Mouse (Mus musculus) midbrain, embryonic 10.5 days (tissue): ENCODE measurements around the gene Tssk3. TPM values are rescaled to one million over a fixed set of nuclear protein-coding genes. Genes with fewer than 3 reads are reported as not detected.
A peak's percentile ranks its signal among the peaks of the same experiment; 100 is the strongest.

Experiments
- DNase-seq: peaks from one replicate; pipeline ENCODE4 v3.0.0-alpha.2; 2017; ENCODE audit warnings: low spot score
- H3K27ac ChIP-seq: fragments of 300-500 bp; sonication (generic); replicated peaks from 2 replicates; pipeline ENCODE4 v1.5.1; 2016; ENCODE audit warnings: mild to moderate bottlenecking
- H3K27me3 ChIP-seq: fragments of 300-500 bp; sonication (generic); 2 replicates; pipeline ENCODE4 v1.6.1; 2016; ENCODE audit warnings: low read depth, mild to moderate bottlenecking; ENCODE audit not compliant: poor library complexity, severe bottlenecking
- H3K36me3 ChIP-seq: fragments of 300-500 bp; sonication (generic); 2 replicates; pipeline ENCODE4 v1.6.1; 2016; ENCODE audit warnings: mild to moderate bottlenecking, moderate library complexity
- H3K4me1 ChIP-seq: fragments of 300-500 bp; sonication (generic); 2 replicates; pipeline ENCODE4 v1.6.1; 2016
- H3K4me3 ChIP-seq: fragments of 300-500 bp; sonication (generic); 2 replicates; pipeline ENCODE4 v1.5.1; 2016; ENCODE audit warnings: mild to moderate bottlenecking, moderate library complexity
- H3K9me3 ChIP-seq: fragments of 300-500 bp; sonication (generic); replicated peaks from 2 replicates; pipeline ENCODE4 v1.6.1; 2016; ENCODE audit warnings: mild to moderate bottlenecking
- WGBS: fragments of 180-500 bp; shearing (Covaris S2); methylation state at CpG from one replicate; pipeline ENCODE4 v1.1.7; 2016; 5-methylcytosine and 5-hydroxymethylcytosine counted together
- polyA plus RNA-seq: library from polyadenylated mRNA; unstranded; fragments of >200 nt; fragmentation: Nextera tagmentation; extraction: Ambion mirVana; gene quantifications from 2 replicates; pipeline ENCODE4 v1.2.1, GENCODE M21; 2016

Gene Tssk3
- polyA plus RNA-seq, 1 experiment from 2014 or later, result not detected

- Histone ChIP-seq H3K27ac (peak overlapping the region; percentile 50), H3K4me3 (0 out of 2 replicates have a peak overlapping the region, but pooled peaks have one; percentile 8), H3K36me3 (no peaks in the 10 kb centered on the region), H3K9me3 (no peaks in the 10 kb centered on the region), H3K27me3 (peaks cover 16% of the 10 kb centered on the region), H3K4me1 (peaks cover 47% of the 10 kb centered on the region)
- no peak for DNase-seq
- WGBS, result 49% methylated on average over 6 of the region's 6 CpGs
These were observed 5.8 kb upstream of the Tssk3 start for GRCm38 (mm10) chr4:129496631-129497030.

- Histone ChIP-seq H3K9me3 (no peaks in the 10 kb centered on the region), H3K27ac (peak overlapping the region; percentile 50; the same call in 1 of the 2 replicates), H3K4me1 (peaks cover 49% of the 10 kb centered on the region), H3K36me3 (no peaks in the 10 kb centered on the region), H3K27me3 (peaks cover 23% of the 10 kb centered on the region), H3K4me3 (peak overlapping the region; percentile 8; the same call in 1 of the 2 replicates)
- 33% methylated on average over 16 of the region's 16 CpGs for WGBS
- DNase-seq, result peak; percentile 27
These were observed 5.1 kb upstream of the Tssk3 start for GRCm38 (mm10) chr4:129495672-129496562.

- H3K4me1 ChIP-seq, result peaks cover 46% of the 10 kb centered on the region
- peaks cover 35% of the 10 kb centered on the region for H3K27me3 ChIP-seq
- H3K27ac ChIP-seq, result no peak overlapping the region
- 73% methylated on average over 7 of the region's 7 CpGs for WGBS
- no peak for DNase-seq
- H3K4me3 ChIP-seq, result no peak overlapping the region
- no peaks in the 10 kb centered on the region for H3K9me3 ChIP-seq
- H3K36me3 ChIP-seq, result no peaks in the 10 kb centered on the region
These were observed 3.9 kb upstream of the Tssk3 start for GRCm38 (mm10) chr4:129494681-129495080.

GRCm38 (mm10) chr4:129481090-129481489, 9.7 kb downstream of the Tssk3 start:
- H3K9me3 ChIP-seq, result no peaks in the 10 kb centered on the region
- 93% methylated on average over 1 of the region's 1 CpGs for WGBS
- H3K27ac ChIP-seq, result no peak overlapping the region
- H3K36me3 ChIP-seq, result peaks cover 95% of the 10 kb centered on the region
- no peak for DNase-seq
- H3K4me1 ChIP-seq, result no peaks in the 10 kb centered on the region
- H3K4me3 ChIP-seq, result no peak overlapping the region
- H3K27me3 ChIP-seq, result no peaks in the 10 kb centered on the region

- WGBS, result 91% methylated on average over 3 of the region's 3 CpGs
- Histone ChIP-seq H3K4me1 (no peaks in the 10 kb centered on the region), H3K36me3 (peaks cover 93% of the 10 kb centered on the region), H3K9me3 (no peaks in the 10 kb centered on the region), H3K4me3 (no peak overlapping the region), H3K27me3 (no peaks in the 10 kb centered on the region), H3K27ac (no peak overlapping the region)
- no peak for DNase-seq
These were observed 11.0 kb downstream of the Tssk3 start for GRCm38 (mm10) chr4:129479863-129480262.

- 91% methylated on average over 11 of the region's 11 CpGs for WGBS
- peaks cover 91% of the 10 kb centered on the region for H3K36me3 ChIP-seq
- no peak for DNase-seq
- no peak overlapping the region for H3K4me3 ChIP-seq
- H3K4me1 ChIP-seq, result no peaks in the 10 kb centered on the region
- H3K9me3 ChIP-seq, result no peaks in the 10 kb centered on the region
- no peaks in the 10 kb centered on the region for H3K27me3 ChIP-seq
- H3K27ac ChIP-seq, result no peak overlapping the region
These were observed 14.8 kb downstream of the Tssk3 start for GRCm38 (mm10) chr4:129476047-129476446.

- peaks cover 56% of the 10 kb centered on the region for H3K36me3 ChIP-seq
- H3K27me3 ChIP-seq, result no peaks in the 10 kb centered on the region
- no peak overlapping the region for H3K27ac ChIP-seq
- DNase-seq, result no peak
- WGBS, result 86% methylated on average over 4 of the region's 4 CpGs
- no peak overlapping the region for H3K4me3 ChIP-seq
- no peaks in the 10 kb centered on the region for H3K9me3 ChIP-seq
- peaks cover 17% of the 10 kb centered on the region for H3K4me1 ChIP-seq
These were observed 26.5 kb downstream of the Tssk3 start for GRCm38 (mm10) chr4:129464286-129464815.

GRCm38 (mm10) chr4:129463097-129464059, 27.4 kb downstream of the Tssk3 start:
- H3K27ac ChIP-seq, result no peak overlapping the region
- no peaks in the 10 kb centered on the region for H3K27me3 ChIP-seq
- no peak overlapping the region for H3K4me3 ChIP-seq
- WGBS, result 87% methylated on average over 24 of the region's 24 CpGs
- H3K9me3 ChIP-seq, result no peaks in the 10 kb centered on the region
- peaks cover 46% of the 10 kb centered on the region for H3K36me3 ChIP-seq
- H3K4me1 ChIP-seq, result peaks cover 17% of the 10 kb centered on the region
- DNase-seq, result no peak

- H3K36me3 ChIP-seq, result peaks cover 33% of the 10 kb centered on the region
- H3K4me1 ChIP-seq, result peaks cover 17% of the 10 kb centered on the region
- 53% methylated on average over 3 of the region's 3 CpGs for WGBS
- no peak for DNase-seq
- H3K27ac ChIP-seq, result peak overlapping the region; percentile 87
- H3K4me3 ChIP-seq, result peak overlapping the region; percentile 94
- H3K27me3 ChIP-seq, result no peaks in the 10 kb centered on the region
- H3K9me3 ChIP-seq, result no peaks in the 10 kb centered on the region
These were observed 28.7 kb downstream of the Tssk3 start for GRCm38 (mm10) chr4:129462118-129462517.

GRCm38 (mm10) chr4:129461183-129461960, 29.4 kb downstream of the Tssk3 start, which contains the start of gene Bsdc1:
TSS of gene Bsdc1 (plus strand) at chr4:129461581.
- DNase-seq, result peak; percentile 100
- WGBS, result under 1% methylated on average over 46 of the region's 46 CpGs
- H3K9me3 ChIP-seq, result no peaks in the 10 kb centered on the region
- H3K27ac ChIP-seq, result peak within 1 kb of the TSS; percentile 90
- H3K36me3 ChIP-seq, result peaks cover 26% of the 10 kb centered on the region
- H3K27me3 ChIP-seq, result no peaks in the 10 kb centered on the region
- H3K4me1 ChIP-seq, result peaks cover 17% of the 10 kb centered on the region
- peak within 1 kb of the TSS; percentile 94 for H3K4me3 ChIP-seq

- Histone ChIP-seq H3K4me3 (peak overlapping the region; percentile 94), H3K4me1 (peaks cover 17% of the 10 kb centered on the region), H3K36me3 (peaks cover 20% of the 10 kb centered on the region), H3K27ac (peak overlapping the region; percentile 90), H3K27me3 (no peaks in the 10 kb centered on the region), H3K9me3 (no peaks in the 10 kb centered on the region)
- no peak for DNase-seq
- WGBS, result under 1% methylated on average over 4 of the region's 4 CpGs
These were observed 30.0 kb downstream of the Tssk3 start for GRCm38 (mm10) chr4:129460827-129461182.

- H3K27me3 ChIP-seq, result no peaks in the 10 kb centered on the region
- H3K4me3 ChIP-seq, result no peak overlapping the region
- peaks cover 9% of the 10 kb centered on the region for H3K36me3 ChIP-seq
- 88% methylated on average over 3 of the region's 3 CpGs for WGBS
- H3K4me1 ChIP-seq, result peaks cover 17% of the 10 kb centered on the region
- DNase-seq, result no peak
- H3K27ac ChIP-seq, result no peak overlapping the region
- no peaks in the 10 kb centered on the region for H3K9me3 ChIP-seq
These were observed 31.1 kb downstream of the Tssk3 start for GRCm38 (mm10) chr4:129459726-129460125.
